ENCODE assay signal across 28 mouse cellular contexts in genomic region chr6:31069243-31069642, GRCm38 (mm10).
"Had no signal": no experiment of that assay in that cellular context is flagged by ENCODE, and none has a peak within 500 bp of the region (broad histone marks: within the 10 kb centered on the region; RNA-seq: fewer than 3 reads in every experiment).

No protein-coding gene starts in this region.

- H3K4me3 ChIP-seq: left cerebral cortex, adult 2 months; limb, embryonic 10.5 days; limb, embryonic 12.5 days; limb, embryonic 13.5 days; limb, embryonic 15.5 days; liver, embryonic 12.5 days; liver, embryonic 13.5 days; liver, embryonic 15.5 days; lung, embryonic 15.5 days; megakaryocyte, embryonic 14.5 days; midbrain, embryonic 10.5 days; midbrain, embryonic 12.5 days; midbrain, embryonic 13.5 days; midbrain, embryonic 15.5 days had no signal

- H3K9ac ChIP-seq: limb, embryonic 12.5 days; limb, embryonic 13.5 days; limb, embryonic 15.5 days; liver, embryonic 12.5 days; liver, embryonic 13.5 days; liver, embryonic 14.5 days; liver, embryonic 15.5 days; liver, postnatal 0 days; lung, embryonic 14.5 days; lung, embryonic 15.5 days; midbrain, embryonic 12.5 days; midbrain, embryonic 13.5 days; midbrain, embryonic 15.5 days had no signal

- H3K27me3 ChIP-seq: limb, embryonic 12.5 days; limb, embryonic 13.5 days; limb, embryonic 15.5 days; liver, embryonic 12.5 days; liver, embryonic 13.5 days; liver, embryonic 15.5 days; lung, embryonic 15.5 days; megakaryocyte, embryonic 14.5 days; midbrain, embryonic 12.5 days; midbrain, embryonic 13.5 days; midbrain, embryonic 15.5 days had no signal

- H3K4me1 ChIP-seq: liver, embryonic 12.5 days; liver, embryonic 15.5 days; midbrain, embryonic 12.5 days; midbrain, embryonic 13.5 days; midbrain, embryonic 15.5 days had no signal

- H3K27ac ChIP-seq: left cerebral cortex, adult 2 months; limb, embryonic 10.5 days; limb, embryonic 12.5 days; limb, embryonic 13.5 days; limb, embryonic 15.5 days; liver, embryonic 12.5 days; liver, embryonic 13.5 days; liver, embryonic 14.5 days; liver, embryonic 15.5 days; macrophage; midbrain, embryonic 10.5 days; midbrain, embryonic 12.5 days; midbrain, embryonic 13.5 days; midbrain, embryonic 15.5 days had no signal

- H3K4me2 ChIP-seq: limb, embryonic 12.5 days; limb, embryonic 13.5 days; limb, embryonic 15.5 days; liver, embryonic 11.5 days; liver, embryonic 12.5 days; liver, embryonic 13.5 days; liver, embryonic 15.5 days; lung, embryonic 14.5 days; lung, embryonic 15.5 days; midbrain, embryonic 11.5 days; midbrain, embryonic 12.5 days; midbrain, embryonic 13.5 days; midbrain, embryonic 15.5 days had no signal

- DNase-seq: left cerebral cortex, postnatal 4 days; liver; liver, embryonic 13.5 days; liver, postnatal 0 days; lung, adult 18-20 months; lung, embryonic 14.5 days; lung, postnatal 10 days; lung, postnatal 14 days; lung, postnatal 36 days; lung, postnatal 4 days; midbrain, embryonic 14.5 days had no signal

- H3K36me3 ChIP-seq: limb, embryonic 10.5 days; limb, embryonic 12.5 days; limb, embryonic 13.5 days; limb, embryonic 15.5 days; liver, embryonic 13.5 days; liver, embryonic 15.5 days; lung, embryonic 15.5 days; midbrain, embryonic 10.5 days; midbrain, embryonic 12.5 days; midbrain, embryonic 13.5 days; midbrain, embryonic 15.5 days had no signal
